Mouse (Mus musculus): ENCODE data around the gene Wfikkn1. TPM values are rescaled to one million over a fixed set of nuclear protein-coding genes. Genes with fewer than 3 reads are reported as not detected.

Wfikkn1 gene
- polyA plus RNA-seq (2015; fragmentation: Nextera tagmentation; extraction: Ambion mirVana), result 0.38 and 0.51 TPM in 2 replicates

DNA sequence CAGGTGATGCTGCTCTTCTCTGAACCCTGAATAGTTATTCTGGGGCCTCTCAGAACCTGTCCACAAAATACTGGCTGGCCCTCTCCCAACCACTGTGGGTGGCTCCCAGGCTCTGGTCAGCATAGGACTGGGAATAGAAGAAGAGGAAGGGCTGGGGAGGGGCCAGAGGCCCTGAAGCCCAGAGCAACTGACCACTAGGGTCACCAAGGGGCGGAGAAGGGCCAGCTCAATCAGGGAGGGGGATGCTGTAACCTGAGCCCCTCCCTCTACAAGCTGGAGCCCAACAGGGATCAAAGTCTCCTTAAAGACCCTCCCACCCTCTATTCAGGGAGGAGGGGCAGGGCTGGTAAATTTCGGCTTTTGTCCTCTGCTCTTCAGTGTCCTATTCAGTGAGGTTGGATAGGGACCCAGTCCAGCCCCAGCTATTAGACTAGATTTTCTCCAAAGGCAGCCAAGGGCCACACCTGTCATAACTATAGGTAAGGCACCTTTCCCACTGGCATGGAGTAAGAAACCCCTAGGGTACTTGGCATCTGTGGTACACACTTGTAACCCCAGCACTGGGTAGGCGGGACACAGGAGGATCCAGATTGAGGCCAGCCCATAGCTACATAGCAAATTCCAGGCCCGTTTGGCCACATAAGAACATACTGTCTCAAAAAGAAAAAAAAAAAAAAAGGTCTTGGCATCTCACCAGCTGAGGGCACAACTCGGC, at the start of gene Wfikkn1:
Wfikkn1 (minus strand) TSS at position 663 of the 715 bp plus-strand sequence.
- ATAC-seq (replicated peaks; ENCODE audit: low FRiP score, low read depth), result no peak

GRCm38 (mm10) chr17:25925348-25925747, 44.7 kb upstream of the Wfikkn1 start:
- DNase-seq (ENCODE audit: low spot score) (no peak), ATAC-seq (replicated peaks; ENCODE audit: low FRiP score, low read depth) (no peak)
- H3K9me3 ChIP-seq (replicated peaks; ENCODE audit: low read length), result no peaks in the 10 kb centered on the region
- no peak overlapping the region for H3K4me2 ChIP-seq (ENCODE audit: low read length)
- no peaks in the 10 kb centered on the region for H3K4me1 ChIP-seq (replicated peaks; ENCODE audit: insufficient read depth, low read length)
- no peak overlapping the region for H3K27ac ChIP-seq
- no peak for TF ChIP-seq CTCF (IDR thresholded peaks at IDR 0.05; ENCODE audit: low read depth)
- peaks cover 37% of the 10 kb centered on the region for H3K36me3 ChIP-seq (ENCODE audit: insufficient read depth, low read length)
- H3K4me3 ChIP-seq (replicated peaks; ENCODE audit: low read depth, low read length), result no peak overlapping the region
- 77% methylated on average over 2 of the region's 2 CpGs for WGBS
- no peak overlapping the region for H3K9ac ChIP-seq (ENCODE audit: low read depth, low read length)
- H3K27me3 ChIP-seq (ENCODE audit: insufficient read depth, low read length), result no peaks in the 10 kb centered on the region

More for the DNA sequence above, at the start of gene Wfikkn1:
- 0 out of 2 replicates have a peak, but pooled peaks cover 26% of the 10 kb centered on the region for H3K36me3 ChIP-seq (ENCODE audit: insufficient read depth, low read length)
- H3K27ac ChIP-seq, result no peak within 1 kb of the TSS
- no peak within 1 kb of the TSS for H3K9ac ChIP-seq (ENCODE audit: low read depth, low read length)
- no peaks in the 10 kb centered on the region for H3K27me3 ChIP-seq (ENCODE audit: insufficient read depth, low read length)
- no peaks in the 10 kb centered on the region for H3K9me3 ChIP-seq (replicated peaks; ENCODE audit: low read length)
- peak; percentile 22 for DNase-seq (ENCODE audit: low spot score)
- H3K4me3 ChIP-seq (replicated peaks; ENCODE audit: low read depth, low read length), result no peak within 1 kb of the TSS
- no peak within 1 kb of the TSS for H3K4me2 ChIP-seq (ENCODE audit: low read length)
- peaks cover 17% of the 10 kb centered on the region for H3K4me1 ChIP-seq (replicated peaks; ENCODE audit: insufficient read depth, low read length)
- 29% methylated on average over 5 of the region's 5 CpGs for WGBS
- no peak for TF ChIP-seq CTCF (IDR thresholded peaks at IDR 0.05; ENCODE audit: low read depth)

DNA sequence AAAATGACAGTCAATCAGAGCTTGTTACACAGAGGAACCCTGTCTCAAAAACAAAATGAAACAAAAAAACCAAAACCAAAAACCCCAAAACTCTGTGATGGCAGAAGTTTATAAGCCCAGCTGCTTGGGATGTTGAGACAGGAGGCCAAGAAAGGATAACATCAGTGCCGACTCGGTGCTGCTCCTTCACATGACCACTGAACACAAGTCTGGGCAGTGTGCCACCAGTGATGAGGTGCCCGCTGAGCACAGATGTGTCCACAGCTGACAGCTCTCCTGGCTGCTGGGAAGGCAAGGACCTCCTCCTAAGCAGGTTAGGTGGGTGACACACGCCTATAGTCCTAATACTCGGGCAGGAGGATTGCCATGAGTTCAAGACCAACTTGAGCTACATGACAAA, 41.5 kb upstream of the Wfikkn1 start:
- no peaks in the 10 kb centered on the region for H3K9me3 ChIP-seq (replicated peaks; ENCODE audit: low read length)
- no peak overlapping the region for H3K4me2 ChIP-seq (ENCODE audit: low read length)
- H3K27me3 ChIP-seq (ENCODE audit: insufficient read depth, low read length), result no peaks in the 10 kb centered on the region
- H3K36me3 ChIP-seq (ENCODE audit: insufficient read depth, low read length), result peaks cover 12% of the 10 kb centered on the region
- ATAC-seq (replicated peaks; ENCODE audit: low FRiP score, low read depth), result no peak
- no peak overlapping the region for H3K9ac ChIP-seq (ENCODE audit: low read depth, low read length)
- TF ChIP-seq CTCF (IDR thresholded peaks at IDR 0.05; ENCODE audit: low read depth), result no peak
- H3K4me3 ChIP-seq (replicated peaks; ENCODE audit: low read depth, low read length), result no peak overlapping the region
- DNase-seq (ENCODE audit: low spot score), result no peak
- H3K4me1 ChIP-seq (replicated peaks; ENCODE audit: insufficient read depth, low read length), result peaks cover 7% of the 10 kb centered on the region
- H3K27ac ChIP-seq, result no peak overlapping the region
- whole genome bisulfite sequencing, result 80% methylated on average over 5 of the region's 5 CpGs

- TF ChIP-seq CTCF (IDR thresholded peaks at IDR 0.05; ENCODE audit: low read depth), result no peak
- DNase-seq (ENCODE audit: low spot score) (peak; percentile 100), ATAC-seq (replicated peaks; ENCODE audit: low FRiP score, low read depth) (peak; percentile 98)
- Histone ChIP-seq H3K9me3 (replicated peaks; ENCODE audit: low read length) (no peaks in the 10 kb centered on the region), H3K27ac (peak overlapping the region; percentile 95), H3K9ac (ENCODE audit: low read depth, low read length) (peak overlapping the region; percentile 95), H3K4me2 (ENCODE audit: low read length) (peak overlapping the region; percentile 94), H3K4me3 (replicated peaks; ENCODE audit: low read depth, low read length) (peak overlapping the region; percentile 97), H3K36me3 (ENCODE audit: insufficient read depth, low read length) (no peaks in the 10 kb centered on the region; the same call in 1 of the 2 replicates), H3K4me1 (replicated peaks; ENCODE audit: insufficient read depth, low read length) (peaks cover 7% of the 10 kb centered on the region), H3K27me3 (ENCODE audit: insufficient read depth, low read length) (no peaks in the 10 kb centered on the region)
- WGBS, result under 1% methylated on average over 39 of the region's 40 CpGs
Measured at GRCm38 (mm10) chr17:25919786-25920642, 39.4 kb upstream of the Wfikkn1 start.

DNA sequence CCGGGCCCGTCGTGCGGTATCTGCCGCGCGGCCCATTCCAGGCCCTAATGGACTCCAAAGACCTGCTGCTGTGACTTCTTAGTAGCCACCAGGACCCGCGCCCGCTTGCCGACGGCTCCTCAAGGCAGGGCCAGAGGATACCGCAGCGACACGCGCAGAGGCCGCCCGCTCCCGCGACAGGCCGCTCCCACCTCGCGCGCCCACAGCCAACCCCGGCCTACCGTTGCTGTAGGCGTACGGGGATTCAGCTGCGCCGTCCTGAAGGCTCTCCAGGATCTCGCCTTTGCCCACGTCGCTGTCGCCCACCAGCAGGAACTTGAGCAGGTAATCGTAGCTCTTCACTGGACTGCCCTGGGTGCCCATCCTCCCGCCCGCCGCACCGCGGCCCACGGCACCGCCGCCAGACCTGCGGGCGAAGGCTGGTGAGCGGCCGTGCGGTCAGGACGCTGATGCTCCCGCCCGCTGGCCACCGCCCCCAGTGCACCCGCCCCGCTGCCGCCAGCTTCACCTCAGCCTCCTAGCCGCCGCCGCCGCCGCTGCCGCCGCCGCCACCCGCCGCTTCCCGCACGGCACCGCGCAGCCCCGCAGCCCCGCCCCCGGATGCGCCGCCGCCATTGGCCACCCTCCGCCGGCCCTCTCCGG, 38.6 kb upstream of the Wfikkn1 start, which contains the start of gene Rab40c:
Rab40c (minus strand) TSS at position 584 of the 642 bp plus-strand sequence.
- Histone ChIP-seq H3K9ac (ENCODE audit: low read depth, low read length) (peak within 1 kb of the TSS; percentile 95), H3K4me1 (replicated peaks; ENCODE audit: insufficient read depth, low read length) (peaks cover 7% of the 10 kb centered on the region), H3K27ac (peak within 1 kb of the TSS; percentile 95), H3K4me3 (replicated peaks; ENCODE audit: low read depth, low read length) (peak within 1 kb of the TSS; percentile 97), H3K27me3 (ENCODE audit: insufficient read depth, low read length) (no peaks in the 10 kb centered on the region), H3K4me2 (ENCODE audit: low read length) (peak within 1 kb of the TSS; percentile 94), H3K9me3 (replicated peaks; ENCODE audit: low read length) (no peaks in the 10 kb centered on the region), H3K36me3 (ENCODE audit: insufficient read depth, low read length) (no peaks in the 10 kb centered on the region; the same call in 1 of the 2 replicates)
- under 1% methylated on average over 48 of the region's 78 CpGs for WGBS
- peak; percentile 42 for DNase-seq (ENCODE audit: low spot score)
- TF ChIP-seq CTCF (IDR thresholded peaks at IDR 0.05; ENCODE audit: low read depth), result no peak
- ATAC-seq (replicated peaks; ENCODE audit: low FRiP score, low read depth), result peak; percentile 5

All from kidney, postnatal 0 days (tissue).